In genomic region chr3:30853596-30853995, GRCm38 (mm10) we compare ENCODE assay signal across 13 mouse cellular contexts.
"Had no signal": no experiment of that assay in that cellular context is flagged by ENCODE, and none has a peak within 500 bp of the region (broad histone marks: within the 10 kb centered on the region; RNA-seq: fewer than 3 reads in every experiment).

No protein-coding gene starts in this region.

- DNase-seq: kidney, adult 18-20 months; layer of hippocampus, postnatal 36 days; liver, embryonic 13.5 days; lung, adult 2 months; right cerebral cortex, postnatal 14 days; right cerebral cortex, postnatal 4 days; spleen, adult 18-20 months; thymus, postnatal 25 days had no signal

- H3K4me3 ChIP-seq: kidney, embryonic 15.5 days; left cerebral cortex, adult 2 months; liver, embryonic 13.5 days; midbrain, embryonic 13.5 days; stomach, embryonic 15.5 days had no signal

- ATAC-seq: midbrain, embryonic 13.5 days had no signal

- H3K36me3 ChIP-seq: kidney, embryonic 15.5 days; liver, embryonic 13.5 days; midbrain, embryonic 13.5 days; stomach, embryonic 15.5 days had no signal

- H3K27me3 ChIP-seq: stomach, embryonic 15.5 days had no signal

- H3K9ac ChIP-seq: kidney, embryonic 15.5 days; liver, embryonic 13.5 days; midbrain, embryonic 13.5 days; stomach, embryonic 15.5 days had no signal

- H3K27ac ChIP-seq: kidney, embryonic 15.5 days; left cerebral cortex, adult 2 months; liver, embryonic 13.5 days; macrophage; midbrain, embryonic 13.5 days; stomach, embryonic 15.5 days had no signal

- H3K4me2 ChIP-seq: kidney, embryonic 15.5 days; liver, embryonic 13.5 days; midbrain, embryonic 13.5 days; stomach, embryonic 15.5 days had no signal

- H3K9me3 ChIP-seq: kidney, embryonic 15.5 days; liver, embryonic 13.5 days; midbrain, embryonic 13.5 days; stomach, embryonic 15.5 days had no signal
